Mouse (Mus musculus): ENCODE measurements around the gene Slc8a1. TPM values are rescaled to one million over a fixed set of nuclear protein-coding genes. Genes with fewer than 3 reads are reported as not detected.

The Slc8a1 gene
- polyA plus RNA-seq, 1 experiment from 2014 or later, result 4.0 TPM

DNA sequence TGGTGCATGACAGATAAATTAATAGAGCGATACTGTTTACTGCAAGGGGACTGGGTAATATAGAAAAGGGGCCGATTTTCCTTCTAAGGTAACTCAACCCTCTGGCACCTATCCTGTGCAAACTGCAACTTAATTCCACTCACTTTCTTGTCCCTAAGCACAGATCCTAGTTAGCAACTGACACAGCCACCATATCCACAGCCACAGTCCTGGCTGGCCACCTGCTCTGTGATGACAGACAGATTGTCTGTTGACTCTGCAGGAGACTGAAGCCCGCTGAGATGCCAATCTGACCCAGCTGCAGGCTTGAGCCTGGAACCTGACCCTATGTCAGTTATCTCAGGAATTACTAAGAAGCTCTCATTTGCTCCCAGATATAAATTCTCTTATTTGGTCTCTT lies 62.0 kb downstream of the Slc8a1 start:
- no peak overlapping the region for H3K4me2 ChIP-seq (replicated peaks; ENCODE audit: low read depth, low read length)
- no peak overlapping the region for H3K9ac ChIP-seq (replicated peaks; ENCODE audit: low read depth)
- H3K36me3 ChIP-seq (ENCODE audit: insufficient read depth, low read length), result no peaks in the 10 kb centered on the region
- ATAC-seq (no peak), DNase-seq (ENCODE audit: low spot score) (no peak)
- H3K27me3 ChIP-seq (replicated peaks; ENCODE audit: insufficient read depth, low read length), result no peaks in the 10 kb centered on the region
- H3K27ac ChIP-seq (ENCODE audit: low read length), result no peak overlapping the region
- WGBS, result 60% methylated on average over 3 of the region's 3 CpGs
- H3K4me3 ChIP-seq (ENCODE audit: low read depth, low read length), result no peak overlapping the region
- H3K4me1 ChIP-seq (ENCODE audit: insufficient read depth, low read depth, low read length), result no peaks in the 10 kb centered on the region
- TF ChIP-seq EP300 (IDR thresholded peaks at IDR 0.05), result no peak
- no peak for TF ChIP-seq CTCF (IDR thresholded peaks at IDR 0.05)
- H3K9me3 ChIP-seq (ENCODE audit: low read length), result no peaks in the 10 kb centered on the region

DNA sequence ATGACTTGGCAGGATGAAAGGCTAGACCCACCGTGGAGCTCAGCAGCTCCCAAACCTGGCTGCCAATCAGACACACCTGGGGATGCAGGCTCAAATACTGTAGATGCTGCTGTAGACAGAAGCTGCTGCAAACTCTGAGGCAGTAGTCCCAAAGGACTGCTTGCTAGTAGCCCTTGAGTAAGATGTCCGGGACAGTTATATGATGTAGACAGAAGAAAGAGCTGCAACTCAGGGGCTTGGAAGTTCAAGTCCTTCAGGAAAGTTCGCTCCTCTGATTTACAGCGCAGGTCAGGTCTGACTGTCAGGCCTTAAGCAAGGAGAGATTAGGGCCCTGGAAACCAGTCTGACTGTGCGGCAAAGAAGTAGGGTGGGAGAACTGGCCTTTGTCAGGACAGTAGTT lies 66.9 kb downstream of the Slc8a1 start:
- Histone ChIP-seq H3K27me3 (replicated peaks; ENCODE audit: insufficient read depth, low read length) (no peaks in the 10 kb centered on the region), H3K9me3 (ENCODE audit: low read length) (no peaks in the 10 kb centered on the region), H3K4me3 (ENCODE audit: low read depth, low read length) (no peak overlapping the region), H3K4me1 (ENCODE audit: insufficient read depth, low read depth, low read length) (no peaks in the 10 kb centered on the region; the same call in 1 of the 2 replicates), H3K9ac (replicated peaks; ENCODE audit: low read depth) (no peak overlapping the region), H3K36me3 (ENCODE audit: insufficient read depth, low read length) (no peaks in the 10 kb centered on the region), H3K4me2 (replicated peaks; ENCODE audit: low read depth, low read length) (no peak overlapping the region), H3K27ac (ENCODE audit: low read length) (no peak overlapping the region)
- 57% methylated on average over 5 of the region's 5 CpGs for WGBS
- TF ChIP-seq EP300 (IDR thresholded peaks at IDR 0.05) (no peak), CTCF (IDR thresholded peaks at IDR 0.05) (no peak)
- ATAC-seq (no peak), DNase-seq (ENCODE audit: low spot score) (no peak)

DNA sequence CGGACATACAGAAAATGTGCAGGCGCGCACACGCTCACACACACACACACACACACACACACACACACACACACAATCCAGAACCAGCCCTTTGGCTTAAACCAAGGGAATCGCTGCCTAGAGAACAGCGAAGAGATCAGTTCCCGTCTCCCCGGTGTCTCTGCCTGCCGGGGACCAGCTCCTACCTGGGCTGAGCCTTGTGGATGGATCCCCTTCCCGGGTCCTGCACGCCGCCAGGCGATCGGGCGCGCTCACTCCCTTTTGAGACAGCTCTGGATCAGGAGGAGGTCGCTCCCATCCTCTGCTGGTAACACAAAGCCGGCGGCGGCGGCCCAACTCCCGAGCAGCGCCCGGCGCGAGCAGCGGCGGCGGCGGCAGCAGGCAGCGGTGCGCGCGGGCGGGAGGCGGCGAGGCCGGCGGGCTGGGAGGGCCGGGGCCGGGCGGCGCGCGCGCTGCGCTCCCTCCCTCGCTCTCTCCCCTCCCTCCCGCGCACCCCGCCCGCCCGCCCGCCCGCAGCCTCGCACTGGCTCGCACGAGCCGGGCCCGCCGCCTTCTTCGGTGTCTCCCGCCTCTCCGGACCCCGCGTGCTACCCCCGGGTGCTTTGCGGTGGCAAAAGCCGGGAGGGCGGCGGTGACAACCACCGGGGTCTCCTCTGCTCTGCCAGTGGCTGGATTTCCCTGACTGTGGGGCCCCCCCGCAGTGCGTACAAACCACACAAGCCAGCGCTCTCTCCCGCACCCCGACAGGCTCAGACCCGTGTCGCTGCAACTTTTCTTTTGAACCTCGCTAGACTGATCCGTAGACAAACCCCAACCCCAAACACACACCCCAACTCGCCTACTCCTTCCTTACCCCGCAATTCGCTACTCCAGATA lies 68.1 kb downstream of the Slc8a1 start:
- Histone ChIP-seq H3K27me3 (replicated peaks; ENCODE audit: insufficient read depth, low read length) (no peaks in the 10 kb centered on the region), H3K4me2 (replicated peaks; ENCODE audit: low read depth, low read length) (peak overlapping the region; percentile 94), H3K4me1 (ENCODE audit: insufficient read depth, low read depth, low read length) (no peaks in the 10 kb centered on the region; the same call in 1 of the 2 replicates), H3K9ac (replicated peaks; ENCODE audit: low read depth) (peak overlapping the region; percentile 54), H3K27ac (ENCODE audit: low read length) (peak overlapping the region; percentile 69), H3K4me3 (ENCODE audit: low read depth, low read length) (peak overlapping the region; percentile 73), H3K36me3 (ENCODE audit: insufficient read depth, low read length) (no peaks in the 10 kb centered on the region), H3K9me3 (ENCODE audit: low read length) (no peaks in the 10 kb centered on the region)
- DNase-seq (ENCODE audit: low spot score), result peak; percentile 80
- TF ChIP-seq CTCF (IDR thresholded peaks at IDR 0.05) (no peak), EP300 (IDR thresholded peaks at IDR 0.05) (no peak)
- WGBS, result under 1% methylated on average over 44 of the region's 84 CpGs
- peak; percentile 87 for ATAC-seq

DNA sequence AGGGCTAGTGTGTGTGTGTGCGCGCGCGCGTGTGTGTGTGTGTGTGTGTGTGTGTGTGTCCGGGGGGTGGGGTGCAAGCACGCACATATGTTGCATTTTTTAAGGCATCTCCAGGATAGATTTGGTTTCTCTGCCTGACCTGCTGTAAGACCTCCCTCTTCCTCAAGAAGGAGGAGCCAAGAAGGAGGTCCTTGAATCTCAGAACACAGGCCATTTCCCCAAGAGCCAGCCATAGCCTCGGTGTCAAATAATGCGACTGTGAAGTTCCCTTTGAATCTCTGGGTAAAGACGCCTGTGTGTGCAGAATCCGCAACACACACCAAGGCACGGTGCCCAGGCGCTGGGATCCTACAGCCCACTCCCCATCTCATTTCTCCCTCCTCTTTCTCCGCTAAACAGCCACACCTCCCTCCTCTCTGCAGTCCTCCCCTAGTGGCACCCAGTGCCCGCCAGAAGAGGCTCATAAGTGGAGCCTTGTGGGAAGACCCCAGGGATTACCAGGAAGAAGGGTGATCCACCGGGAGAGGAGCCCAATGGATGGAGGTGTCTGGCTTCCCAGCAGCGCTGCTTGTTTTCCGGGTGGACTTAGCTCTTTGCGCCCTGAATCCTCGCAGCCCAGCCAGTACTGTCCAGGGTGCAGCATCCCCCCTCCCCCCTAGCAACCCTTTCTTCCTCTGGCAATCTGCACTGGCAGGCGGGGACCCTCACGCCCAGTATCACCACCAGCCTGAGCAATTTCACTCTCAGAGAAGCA lies 68.9 kb downstream of the Slc8a1 start:
- Histone ChIP-seq H3K27me3 (replicated peaks; ENCODE audit: insufficient read depth, low read length) (no peaks in the 10 kb centered on the region), H3K27ac (ENCODE audit: low read length) (peak overlapping the region; percentile 69), H3K9me3 (ENCODE audit: low read length) (no peaks in the 10 kb centered on the region), H3K9ac (replicated peaks; ENCODE audit: low read depth) (peak overlapping the region; percentile 54), H3K4me2 (replicated peaks; ENCODE audit: low read depth, low read length) (peak overlapping the region; percentile 94), H3K36me3 (ENCODE audit: insufficient read depth, low read length) (no peaks in the 10 kb centered on the region), H3K4me3 (ENCODE audit: low read depth, low read length) (peak overlapping the region; percentile 73), H3K4me1 (ENCODE audit: insufficient read depth, low read depth, low read length) (no peaks in the 10 kb centered on the region; the same call in 1 of the 2 replicates)
- DNase-seq (ENCODE audit: low spot score) (peak; percentile 86), ATAC-seq (peak; percentile 66)
- 1% methylated on average over 22 of the region's 22 CpGs for WGBS
- TF ChIP-seq EP300 (IDR thresholded peaks at IDR 0.05), result no peak

DNA sequence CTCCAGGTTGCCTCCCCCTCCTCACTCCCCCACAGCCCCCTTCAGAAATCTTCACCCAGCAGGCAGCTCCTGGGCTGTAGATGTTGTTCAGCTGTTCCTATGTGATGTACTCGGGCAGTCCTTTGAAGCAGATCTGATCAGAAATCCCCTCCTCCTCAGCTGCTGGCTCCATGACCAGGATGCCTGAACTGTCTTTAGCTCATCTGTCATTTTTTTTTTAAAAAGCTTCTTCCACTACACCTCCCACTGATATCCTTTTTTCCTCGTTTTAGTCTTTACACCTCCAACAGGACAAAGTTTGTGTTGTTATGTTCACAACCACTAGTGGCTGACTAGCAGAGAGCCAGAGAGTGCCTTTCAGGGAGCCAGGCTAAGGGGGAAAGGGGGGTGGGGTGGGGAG lies 69.7 kb downstream of the Slc8a1 start:
- H3K4me1 ChIP-seq (ENCODE audit: insufficient read depth, low read depth, low read length), result no peaks in the 10 kb centered on the region; the same call in 1 of the 2 replicates
- H3K27me3 ChIP-seq (replicated peaks; ENCODE audit: insufficient read depth, low read length), result no peaks in the 10 kb centered on the region
- ATAC-seq, result no peak
- no peak overlapping the region for H3K9ac ChIP-seq (replicated peaks; ENCODE audit: low read depth)
- H3K9me3 ChIP-seq (ENCODE audit: low read length), result no peaks in the 10 kb centered on the region
- DNase-seq (ENCODE audit: low spot score), result peak; percentile 5
- 6% methylated on average over 2 of the region's 2 CpGs for WGBS
- no peaks in the 10 kb centered on the region for H3K36me3 ChIP-seq (ENCODE audit: insufficient read depth, low read length)
- H3K27ac ChIP-seq (ENCODE audit: low read length), result no peak overlapping the region
- H3K4me3 ChIP-seq (ENCODE audit: low read depth, low read length), result peak overlapping the region; percentile 73; the same call in 1 of the 2 replicates
- TF ChIP-seq CTCF (IDR thresholded peaks at IDR 0.05) (no peak), EP300 (IDR thresholded peaks at IDR 0.05) (no peak)
- peak overlapping the region; percentile 94 for H3K4me2 ChIP-seq (replicated peaks; ENCODE audit: low read depth, low read length)

DNA sequence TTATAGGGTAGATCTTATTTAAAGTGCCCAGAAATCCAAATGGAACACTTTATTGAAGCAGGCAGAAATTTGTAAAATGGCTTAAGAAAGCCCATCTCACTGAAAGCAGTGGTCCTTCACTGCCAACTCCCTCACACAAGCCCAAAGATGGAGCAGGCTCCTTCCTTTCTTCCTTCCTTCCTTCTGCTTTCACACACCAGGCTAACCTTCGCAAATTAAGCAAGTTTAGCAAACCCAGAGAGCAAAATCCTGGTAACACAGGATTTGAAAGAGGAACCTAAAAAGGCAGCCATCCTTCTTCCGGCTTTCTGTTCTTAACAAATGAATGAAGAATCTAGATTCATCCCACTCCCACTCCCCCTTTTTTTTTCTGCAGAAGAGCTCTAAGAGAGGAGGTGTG lies 70.2 kb downstream of the Slc8a1 start:
- H3K4me3 ChIP-seq (ENCODE audit: low read depth, low read length), result no peak overlapping the region
- 56% methylated on average over 2 of the region's 2 CpGs for WGBS
- H3K27ac ChIP-seq (ENCODE audit: low read length), result no peak overlapping the region
- no peak overlapping the region for H3K4me2 ChIP-seq (replicated peaks; ENCODE audit: low read depth, low read length)
- no peak for DNase-seq (ENCODE audit: low spot score)
- no peaks in the 10 kb centered on the region; the same call in 1 of the 2 replicates for H3K4me1 ChIP-seq (ENCODE audit: insufficient read depth, low read depth, low read length)
- no peaks in the 10 kb centered on the region for H3K36me3 ChIP-seq (ENCODE audit: insufficient read depth, low read length)
- no peak overlapping the region for H3K9ac ChIP-seq (replicated peaks; ENCODE audit: low read depth)
- no peak for TF ChIP-seq EP300 (IDR thresholded peaks at IDR 0.05)
- no peaks in the 10 kb centered on the region for H3K27me3 ChIP-seq (replicated peaks; ENCODE audit: insufficient read depth, low read length)
- no peak for ATAC-seq
- no peaks in the 10 kb centered on the region for H3K9me3 ChIP-seq (ENCODE audit: low read length)

Data from lung, postnatal 0 days (tissue).